Mouse (Mus musculus) stomach, postnatal 0 days (tissue): ENCODE data around the gene Cdc45. TPM values are rescaled to one million over a fixed set of nuclear protein-coding genes. Genes with fewer than 3 reads are reported as not detected.

Experiments used
- ATAC-seq: fragments of 200-750 bp; cut with Nextera tagmentation; 2 replicates; pipeline ENCODE4 v1.8.0; 2017; ENCODE audit not compliant: low FRiP score, low TSS enrichment
- DNase-seq: peaks from one replicate; pipeline ENCODE4 v3.0.0-alpha.2; 2016; ENCODE audit warnings: low spot score
- H3K27ac ChIP-seq: fragments of 300-500 bp; sonication (generic); replicated peaks from 2 replicates; pipeline ENCODE4 v1.5.1; 2014; ENCODE audit warnings: mild to moderate bottlenecking, control low read depth
- H3K27me3 ChIP-seq: fragments of 300-500 bp; sonication (generic); 2 replicates; pipeline ENCODE4 v1.6.1; 2014; ENCODE audit warnings: low read length; ENCODE audit not compliant: control insufficient read depth, insufficient read depth
- H3K36me3 ChIP-seq: fragments of 300-500 bp; sonication (generic); 2 replicates; pipeline ENCODE4 v1.6.1; 2014; ENCODE audit warnings: low read length, mixed read lengths; ENCODE audit not compliant: control insufficient read depth, insufficient read depth
- H3K4me1 ChIP-seq: fragments of 300-500 bp; sonication (generic); replicated peaks from 2 replicates; pipeline ENCODE4 v1.6.1; 2014; ENCODE audit warnings: antibody characterized with exemption; ENCODE audit not compliant: control insufficient read depth, insufficient read depth
- H3K4me2 ChIP-seq: fragments of 300-500 bp; sonication (generic); replicated peaks from 2 replicates; pipeline ENCODE4 v1.6.1; 2014; ENCODE audit warnings: low read depth, mild to moderate bottlenecking, control low read depth, moderate library complexity
- H3K4me3 ChIP-seq: fragments of 300-500 bp; sonication (generic); 2 replicates; pipeline ENCODE4 v1.5.1; 2014; ENCODE audit warnings: low read depth, low read length, control low read depth
- H3K9ac ChIP-seq: fragments of 300-500 bp; sonication (generic); 2 replicates; pipeline ENCODE4 v1.6.1; 2014; ENCODE audit warnings: mild to moderate bottlenecking, low read length, control low read depth, mixed read lengths
- H3K9me3 ChIP-seq: fragments of 300-500 bp; sonication (generic); 2 replicates; pipeline ENCODE4 v1.6.1; 2016; ENCODE audit warnings: low read length; ENCODE audit not compliant: control insufficient read depth
- CTCF ChIP-seq: IDR thresholded peaks from 2 replicates; pipeline ENCODE4 v1.5.1; 2016; ENCODE audit warnings: antibody characterized with exemption, low read depth, mild to moderate bottlenecking, moderate library complexity
- EP300 ChIP-seq: optimal IDR thresholded peaks from 2 replicates; pipeline ENCODE3; 2016; ENCODE audit warnings: antibody characterized with exemption
- WGBS: fragments of 180-500 bp; shearing (Covaris S2); extraction: QIAGEN DNeasy Blood & Tissue Kit; methylation state at CpG from one replicate; pipeline ENCODE4 v1.1.7; 2014; 5-methylcytosine and 5-hydroxymethylcytosine counted together
- polyA plus RNA-seq: library from polyadenylated mRNA; unstranded; fragments of >200 nt; fragmentation: Nextera tagmentation; extraction: Ambion mirVana; gene quantifications from 2 replicates; pipeline ENCODE4 v1.2.1, GENCODE M21; 2015

Cdc45 gene
- polyA plus RNA-seq, 1 experiment from 2014 or later, result 10.1 TPM

DNA sequence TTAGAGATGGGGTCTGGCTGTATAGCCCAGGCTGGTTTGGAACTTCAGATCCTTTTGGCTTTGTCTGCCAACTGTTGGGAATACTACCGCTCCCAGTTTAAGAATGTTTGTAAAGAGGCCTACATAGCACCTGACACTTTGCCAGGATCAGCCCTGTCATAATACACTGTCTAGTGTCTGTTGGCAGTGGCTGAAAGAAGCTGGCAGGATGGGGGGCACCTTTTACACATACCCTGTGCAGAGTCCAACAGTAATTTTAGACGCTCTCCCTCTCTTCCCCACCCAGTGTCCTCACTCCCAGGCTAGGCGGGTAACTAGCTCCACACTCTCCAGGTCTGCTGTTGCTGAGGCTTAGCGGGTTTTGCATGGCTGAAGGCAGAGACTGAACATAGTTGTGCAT, 26.6 kb upstream of the Cdc45 start:
- Histone ChIP-seq H3K27me3 (no peaks in the 10 kb centered on the region), H3K4me3 (no peak overlapping the region), H3K9me3 (no peaks in the 10 kb centered on the region), H3K4me2 (no peak overlapping the region), H3K36me3 (peaks cover 9% of the 10 kb centered on the region; the same call in 1 of the 2 replicates), H3K27ac (no peak overlapping the region), H3K4me1 (no peaks in the 10 kb centered on the region), H3K9ac (no peak overlapping the region)
- WGBS, result 91% methylated on average over 4 of the region's 4 CpGs
- TF ChIP-seq EP300, result no peak
- no peak for TF ChIP-seq CTCF
- ATAC-seq (no peak), DNase-seq (no peak)

DNA sequence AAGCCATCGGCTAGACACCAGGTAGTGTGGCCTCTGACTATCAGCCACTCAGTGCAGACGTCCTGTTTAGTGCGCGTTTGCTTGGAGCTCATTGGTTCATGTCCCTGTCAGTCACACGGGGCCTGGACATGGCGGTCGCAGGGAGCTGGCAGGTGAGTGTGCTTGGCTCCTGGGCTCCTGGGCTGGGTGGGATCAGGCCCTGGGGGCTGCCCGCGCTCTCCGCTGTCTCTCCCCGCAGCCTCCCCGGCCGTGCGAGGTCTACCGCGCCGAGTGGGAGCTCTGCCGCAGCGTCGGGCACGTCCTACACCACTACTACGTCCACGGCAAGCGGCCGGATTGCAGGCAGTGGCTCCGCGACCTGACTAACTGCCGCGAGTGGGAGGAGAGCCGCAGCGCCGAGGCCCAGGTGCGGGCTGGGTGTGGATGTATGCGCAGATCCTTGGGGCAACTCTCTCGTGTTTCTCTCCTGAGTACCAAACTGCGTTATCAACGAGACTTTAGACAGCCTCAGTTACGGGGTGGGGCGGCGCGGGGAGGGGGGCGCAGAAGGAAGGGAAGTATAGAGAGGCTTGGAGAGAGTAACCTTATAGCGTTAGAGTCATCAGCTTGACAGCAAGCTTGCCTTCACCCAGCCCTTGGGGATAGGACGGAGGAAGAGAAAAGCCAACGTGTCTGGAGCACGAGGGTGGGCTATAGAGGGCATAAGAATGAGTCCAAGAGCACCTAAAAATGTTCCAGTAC, 24.9 kb upstream of the Cdc45 start, which contains the start of the genes 2510002D24Rik and Gm28539:
TSS of gene 2510002D24Rik (plus strand) at position 111 of the 741 bp plus-strand sequence.
TSS of gene Gm28539 (plus strand) at position 117 of the 741 bp plus-strand sequence.
- TF ChIP-seq CTCF, result no peak
- TF ChIP-seq EP300, result no peak
- no peaks in the 10 kb centered on the region for H3K27me3 ChIP-seq
- H3K4me1 ChIP-seq, result no peaks in the 10 kb centered on the region
- H3K9me3 ChIP-seq, result no peaks in the 10 kb centered on the region
- WGBS, result under 1% methylated on average over 45 of the region's 46 CpGs
- H3K36me3 ChIP-seq, result peaks cover 9% of the 10 kb centered on the region
- ATAC-seq, result peak; percentile 98
- peak within 1 kb of the TSS; percentile 89 for H3K9ac ChIP-seq
- peak within 1 kb of the TSS; percentile 81 for H3K4me2 ChIP-seq
- H3K27ac ChIP-seq, result peak within 1 kb of the TSS; percentile 92
- peak; percentile 94 for DNase-seq
- H3K4me3 ChIP-seq, result peak within 1 kb of the TSS; percentile 88

DNA sequence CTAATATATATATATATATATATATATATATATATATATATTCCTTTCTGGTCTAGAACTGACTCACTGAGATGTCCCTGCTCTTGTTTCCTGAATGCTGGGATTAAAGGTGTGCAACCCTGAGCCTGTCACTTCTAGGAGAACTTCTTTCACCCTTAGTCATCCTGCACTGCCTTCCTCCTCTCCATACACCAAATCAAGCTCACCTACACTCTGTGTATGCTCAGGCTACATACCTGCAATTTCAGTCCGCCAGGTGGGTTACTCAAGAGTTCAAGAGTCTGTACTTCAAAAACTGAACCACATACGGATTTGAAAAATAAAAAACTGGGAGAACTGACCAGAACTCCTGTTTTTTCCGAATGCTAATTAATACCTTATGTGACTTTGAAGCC, 24.3 kb upstream of the Cdc45 start:
- Histone ChIP-seq H3K36me3 (peaks cover 9% of the 10 kb centered on the region), H3K9me3 (no peaks in the 10 kb centered on the region), H3K4me3 (peak overlapping the region; percentile 88), H3K27ac (peak overlapping the region; percentile 92), H3K4me2 (peak overlapping the region; percentile 81), H3K27me3 (no peaks in the 10 kb centered on the region), H3K4me1 (no peaks in the 10 kb centered on the region), H3K9ac (no peak overlapping the region)
- ATAC-seq (peak; percentile 82), DNase-seq (no peak)
- no peak for TF ChIP-seq CTCF
- no peak for TF ChIP-seq EP300
- 17% methylated on average over 3 of the region's 3 CpGs for WGBS

DNA sequence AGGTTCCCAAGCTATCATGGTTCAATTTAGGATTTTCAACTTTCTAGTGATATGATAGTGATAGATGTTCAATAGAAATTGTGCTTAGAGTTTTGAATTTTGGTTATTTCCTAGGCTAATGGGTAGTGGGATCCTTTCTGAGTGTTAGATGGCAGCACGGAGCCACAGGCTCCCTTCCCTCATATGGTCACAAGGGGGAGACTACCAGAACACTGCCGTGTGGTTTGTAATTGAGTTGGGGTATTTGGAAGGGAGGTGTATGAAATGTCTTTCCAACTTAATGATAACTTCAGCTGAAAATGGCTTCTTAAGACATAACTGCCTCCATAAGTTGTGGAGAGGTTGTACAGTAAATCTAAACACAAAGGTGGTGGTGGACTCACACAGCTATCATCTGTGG, 21.7 kb upstream of the Cdc45 start:
- ATAC-seq (no peak), DNase-seq (no peak)
- TF ChIP-seq CTCF, result peak; percentile 30
- no peak for TF ChIP-seq EP300
- no peak overlapping the region for H3K4me3 ChIP-seq
- H3K4me2 ChIP-seq, result no peak overlapping the region
- no peaks in the 10 kb centered on the region for H3K4me1 ChIP-seq
- WGBS, result 72% methylated on average over 2 of the region's 2 CpGs
- no peaks in the 10 kb centered on the region for H3K27me3 ChIP-seq
- peaks cover 18% of the 10 kb centered on the region for H3K36me3 ChIP-seq
- H3K27ac ChIP-seq, result no peak overlapping the region
- H3K9ac ChIP-seq, result no peak overlapping the region
- no peaks in the 10 kb centered on the region for H3K9me3 ChIP-seq

DNA sequence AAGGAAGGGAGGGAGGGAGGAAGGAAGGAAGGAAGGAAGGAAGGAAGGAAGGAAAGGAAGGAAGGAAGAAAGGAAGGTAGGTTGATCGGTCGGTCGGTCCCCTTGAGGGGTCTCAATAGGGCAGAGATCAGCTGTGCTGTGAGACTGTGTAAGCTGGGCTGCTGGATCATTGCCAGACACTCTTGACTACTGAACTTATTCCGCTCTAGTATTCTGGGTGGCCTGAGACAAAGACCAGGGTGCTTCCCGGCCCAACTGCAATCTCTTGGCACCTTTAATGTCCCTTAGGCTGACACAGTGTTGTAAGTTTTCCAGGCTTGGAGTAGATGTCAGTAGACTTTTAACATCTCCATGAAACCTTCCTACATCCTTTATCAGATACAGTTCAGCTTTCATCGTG, 17.3 kb upstream of the Cdc45 start:
- ATAC-seq (no peak), DNase-seq (no peak)
- H3K36me3 ChIP-seq, result peaks cover 36% of the 10 kb centered on the region
- WGBS, result 89% methylated on average over 6 of the region's 6 CpGs
- no peak overlapping the region for H3K9ac ChIP-seq
- no peak overlapping the region for H3K27ac ChIP-seq
- H3K27me3 ChIP-seq, result no peaks in the 10 kb centered on the region
- H3K9me3 ChIP-seq, result no peaks in the 10 kb centered on the region
- H3K4me3 ChIP-seq, result no peak overlapping the region
- TF ChIP-seq CTCF (no peak), EP300 (no peak)
- no peak overlapping the region for H3K4me2 ChIP-seq
- no peaks in the 10 kb centered on the region for H3K4me1 ChIP-seq

DNA sequence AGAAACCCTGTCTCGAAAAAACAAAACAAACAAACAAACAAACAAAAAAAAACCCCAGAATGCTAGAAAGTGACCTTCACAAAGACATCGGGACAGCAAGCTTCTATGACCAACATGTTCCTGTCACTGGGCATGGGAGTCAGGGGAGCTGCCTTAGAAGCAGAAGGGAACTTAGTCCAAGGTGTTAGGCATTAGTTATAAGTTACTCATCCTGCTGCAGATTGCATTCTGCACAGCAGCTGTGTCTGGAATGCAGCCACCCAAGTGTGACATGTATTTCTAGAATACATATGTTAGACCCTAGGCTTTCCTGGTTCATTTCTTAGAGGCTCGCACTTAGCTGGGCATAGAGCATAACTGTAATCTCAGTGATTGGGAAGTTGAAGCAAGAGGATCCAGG, 16.8 kb upstream of the Cdc45 start:
- 85% methylated on average over 3 of the region's 3 CpGs for WGBS
- Histone ChIP-seq H3K4me1 (no peaks in the 10 kb centered on the region), H3K4me3 (no peak overlapping the region), H3K27ac (no peak overlapping the region), H3K9ac (no peak overlapping the region), H3K36me3 (peaks cover 35% of the 10 kb centered on the region), H3K9me3 (no peaks in the 10 kb centered on the region), H3K4me2 (no peak overlapping the region), H3K27me3 (no peaks in the 10 kb centered on the region)
- ATAC-seq, result no peak
- DNase-seq, result no peak
- TF ChIP-seq CTCF (no peak), EP300 (no peak)
